Mouse (Mus musculus) lung, embryonic 16.5 days (tissue): ENCODE measurements at regions not wholly inside any gene's neighbourhood (a gene's known extent, or its start where the extent isn't known, plus 50 kb on each side); places are given as distances from the start of the nearest gene placed in this dataset.
"Not testable (repeated sequence)": the region's sequence is repeated elsewhere in the genome, so short reads cannot be mapped to it uniquely, and the experiment has no call there.

ENCODE experiments used
- ATAC-seq: fragments of 200-750 bp; cut with Nextera tagmentation; 2 replicates; pipeline ENCODE4 v1.8.0; 2017; ENCODE audit warnings: low read depth, mild to moderate bottlenecking, moderate library complexity
- H3K27ac ChIP-seq: fragments of 300-500 bp; sonication (generic); 2 replicates; pipeline ENCODE4 v1.5.1; 2014; ENCODE audit warnings: mild to moderate bottlenecking, control low read depth, low read length
- H3K27me3 ChIP-seq: fragments of 300-500 bp; sonication (generic); 2 replicates; pipeline ENCODE4 v1.6.1; 2014; ENCODE audit warnings: low read depth, low read length, mixed read lengths; ENCODE audit not compliant: control insufficient read depth, insufficient read depth
- H3K36me3 ChIP-seq: fragments of 300-500 bp; sonication (generic); 2 replicates; pipeline ENCODE4 v1.6.1; 2014; ENCODE audit warnings: low read length; ENCODE audit not compliant: control insufficient read depth, insufficient read depth
- H3K4me1 ChIP-seq: fragments of 300-500 bp; sonication (generic); replicated peaks from 2 replicates; pipeline ENCODE4 v1.6.1; 2014; ENCODE audit warnings: low read length, mixed read lengths; ENCODE audit not compliant: control insufficient read depth, insufficient read depth
- H3K4me2 ChIP-seq: fragments of 300-500 bp; sonication (generic); 2 replicates; pipeline ENCODE4 v1.6.1; 2014; ENCODE audit warnings: low read depth, low read length, control low read depth
- H3K4me3 ChIP-seq: fragments of 300-500 bp; sonication (generic); 2 replicates; pipeline ENCODE4 v1.5.1; 2014; ENCODE audit warnings: mild to moderate bottlenecking, low read length, control low read depth
- H3K9ac ChIP-seq: fragments of 300-500 bp; sonication (generic); 2 replicates; pipeline ENCODE4 v1.6.1; 2014; ENCODE audit warnings: low read length, control low read depth
- H3K9me3 ChIP-seq: fragments of 300-500 bp; sonication (generic); 2 replicates; pipeline ENCODE4 v1.6.1; 2016; ENCODE audit warnings: low read length; ENCODE audit not compliant: control insufficient read depth
- WGBS: fragments of 180-500 bp; shearing (Covaris S2); extraction: QIAGEN DNeasy Blood & Tissue Kit; methylation state at CpG from one replicate; pipeline ENCODE4 v1.1.7; 2014; 5-methylcytosine and 5-hydroxymethylcytosine counted together

- 75% methylated on average over 3 of the region's 3 CpGs for WGBS
- not testable (repeated sequence) for ATAC-seq
Measured at GRCm38 (mm10) chr19:8496561-8496960, 91.7 kb upstream of the Slc22a30 start.

GRCm38 (mm10) chr19:8497526-8497925 is 92.6 kb upstream of the Slc22a30 start:
- not testable (repeated sequence) for ATAC-seq, H3K9ac ChIP-seq, H3K36me3 ChIP-seq, H3K4me2 ChIP-seq, H3K4me1 ChIP-seq, H3K4me3 ChIP-seq, H3K9me3 ChIP-seq, H3K27me3 ChIP-seq, H3K27ac ChIP-seq
- 80% methylated on average over 2 of the region's 2 CpGs for WGBS

More at GRCm38 (mm10) chr19:8496561-8496960, 91.7 kb upstream of the Slc22a30 start:
- H3K4me2 ChIP-seq, H3K9me3 ChIP-seq, H3K4me3 ChIP-seq, H3K36me3 ChIP-seq, H3K27ac ChIP-seq, H3K27me3 ChIP-seq, H3K4me1 ChIP-seq, H3K9ac ChIP-seq: not testable (repeated sequence)

GRCm38 (mm10) chr19:8517721-8518120 is 73.3 kb upstream of the Slc22a8 start:
- not testable (repeated sequence) for ATAC-seq, H3K27ac ChIP-seq, H3K27me3 ChIP-seq, H3K36me3 ChIP-seq, H3K4me3 ChIP-seq, H3K4me1 ChIP-seq, H3K9me3 ChIP-seq, H3K9ac ChIP-seq
- H3K4me2 ChIP-seq = peak overlapping the region; percentile 51
- 76% methylated on average over 6 of the region's 6 CpGs for WGBS

- H3K27me3 ChIP-seq = no peaks in the 10 kb centered on the region
- no peaks in the 10 kb centered on the region for H3K9me3 ChIP-seq
- H3K9ac ChIP-seq = peak overlapping the region; percentile 50
- no peak overlapping the region; the same call in 1 of the 2 replicates for H3K27ac ChIP-seq
- no peaks in the 10 kb centered on the region for H3K36me3 ChIP-seq
- 41% methylated on average over 11 of the region's 11 CpGs for WGBS
- peak overlapping the region; percentile 47 for H3K4me3 ChIP-seq
- ATAC-seq = peak; percentile 36; the same call in 1 of the 2 replicates
- H3K4me1 ChIP-seq = no peaks in the 10 kb centered on the region
- peak overlapping the region; percentile 51 for H3K4me2 ChIP-seq
Measured at GRCm38 (mm10) chr19:8518273-8518672, 72.8 kb upstream of the Slc22a8 start.

GRCm38 (mm10) chr19:8518933-8519332 is 72.1 kb upstream of the Slc22a8 start:
- 77% methylated on average over 7 of the region's 7 CpGs for WGBS
- H3K9ac ChIP-seq = 0 out of 2 replicates have a peak overlapping the region, but pooled peaks have one; percentile 50
- H3K27ac ChIP-seq, ATAC-seq, H3K36me3 ChIP-seq, H3K4me1 ChIP-seq, H3K27me3 ChIP-seq, H3K9me3 ChIP-seq: not testable (repeated sequence)
- H3K4me3 ChIP-seq = peak overlapping the region; percentile 47
- H3K4me2 ChIP-seq = peak overlapping the region; percentile 51

- no peak overlapping the region for H3K4me2 ChIP-seq
- H3K4me3 ChIP-seq = no peak overlapping the region
- no peaks in the 10 kb centered on the region for H3K27me3 ChIP-seq
- H3K27ac ChIP-seq = no peak overlapping the region
- WGBS = 63% methylated on average over 3 of the region's 3 CpGs
- H3K4me1 ChIP-seq = no peaks in the 10 kb centered on the region
- no peaks in the 10 kb centered on the region for H3K36me3 ChIP-seq
- ATAC-seq = no peak
- H3K9me3 ChIP-seq = no peaks in the 10 kb centered on the region
- no peak overlapping the region for H3K9ac ChIP-seq
Measured at GRCm38 (mm10) chr19:8534597-8534996, 56.5 kb upstream of the Slc22a8 start.

GRCm38 (mm10) chr19:8536085-8536484 is 55.0 kb upstream of the Slc22a8 start:
- no peaks in the 10 kb centered on the region for H3K9me3 ChIP-seq
- H3K4me3 ChIP-seq = no peak overlapping the region
- no peaks in the 10 kb centered on the region for H3K27me3 ChIP-seq
- 57% methylated on average over 2 of the region's 2 CpGs for WGBS
- no peaks in the 10 kb centered on the region for H3K36me3 ChIP-seq
- no peak overlapping the region for H3K27ac ChIP-seq
- ATAC-seq = no peak
- no peak overlapping the region for H3K9ac ChIP-seq
- H3K4me2 ChIP-seq = no peak overlapping the region
- H3K4me1 ChIP-seq = no peaks in the 10 kb centered on the region
